Mouse (Mus musculus): ENCODE results near the gene Alyref.
"Not testable (repeated sequence)": the region's sequence is repeated elsewhere in the genome, so short reads cannot be mapped to it uniquely, and the experiment has no call there.

- not testable (repeated sequence) for TF ChIP-seq MAFK (IDR thresholded peaks at IDR 0.05; ENCODE audit: insufficient read depth, low read depth, low read length); HCFC1 (IDR thresholded peaks at IDR 0.05; ENCODE audit: borderline replicate concordance, insufficient read depth, low read length)
These were observed 39.3 kb downstream of the Alyref start for GRCm38 (mm10) chr11:120558843-120559242.

Data from ES-E14 (cell line).